Mouse (Mus musculus): ENCODE data around the gene Guca2b. TPM values are rescaled to one million over a fixed set of nuclear protein-coding genes. Genes with fewer than 3 reads are reported as not detected.
A peak's percentile ranks its signal among the peaks of the same experiment; 100 is the strongest.

Gene Guca2b
- total and polyA plus RNA-seq, 3 experiments = 1.1 to 2.3 TPM; not detected in 1

DNA sequence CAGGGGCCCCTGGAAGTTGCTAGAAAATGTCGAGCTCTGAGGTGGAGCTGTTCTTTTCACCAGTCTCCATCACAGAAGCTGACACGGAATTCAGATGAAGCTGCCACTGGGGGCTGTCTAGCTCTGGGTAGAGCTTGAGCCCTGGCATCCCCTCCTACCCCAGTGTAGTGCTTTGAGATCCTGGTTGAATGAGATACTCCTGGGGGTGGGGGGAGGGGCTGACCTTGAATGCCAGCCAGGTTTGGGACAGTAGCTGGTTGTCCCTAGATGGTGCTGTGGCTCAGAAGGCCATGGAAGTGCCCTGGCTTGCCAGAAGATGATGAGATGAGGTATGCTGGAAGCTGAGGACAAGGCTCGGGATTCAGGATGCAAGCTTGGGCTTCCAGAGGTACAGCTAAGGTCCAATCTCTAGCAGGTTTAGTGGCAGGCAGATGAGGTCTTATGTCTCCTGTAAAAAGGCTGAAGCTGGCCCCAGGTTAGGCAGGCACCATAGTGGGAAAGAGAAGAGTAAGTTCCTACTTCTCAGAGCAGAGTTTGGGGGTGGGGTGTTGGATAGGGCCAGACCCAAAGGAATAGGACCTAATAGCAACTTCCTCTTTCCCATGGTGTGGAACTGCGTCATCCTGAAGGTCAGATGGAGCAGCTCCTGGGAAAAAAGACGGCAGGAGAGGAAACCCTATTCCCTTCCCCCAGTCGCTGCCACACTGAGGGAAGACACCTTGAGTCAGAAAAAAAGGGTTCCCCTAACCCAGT lies 23.7 kb downstream of the Guca2b start:
- Histone ChIP-seq H3K79me2 (replicated peaks; ENCODE audit: control insufficient read depth, extremely low read depth, insufficient read depth, poor library complexity, severe bottlenecking) (no peaks in the 10 kb centered on the region), H3K4me1 (ENCODE audit: control insufficient read depth in 1 of 2, insufficient read depth in 2 of 2) (peaks cover 2 to 33% of the 10 kb centered on the region in 2 experiments; a peak in 2 of 4 replicates), H3K27ac (ENCODE audit: insufficient read depth, low read depth) (no peak overlapping the region), H3K4me3 (replicated peaks in 1 of 3; ENCODE audit: low read depth in 2 of 3, low read length in 2 of 3, poor library complexity in 1 of 3) (no peak overlapping the region), H3K27me3 (replicated peaks) (no peaks in the 10 kb centered on the region), H3K36me3 (replicated peaks in 1 of 2; ENCODE audit: control insufficient read depth in 1 of 2, insufficient read depth in 1 of 2, low read length in 1 of 2) (peaks cover 12 to 44% of the 10 kb centered on the region in 2 experiments), H3K4me2 (ENCODE audit: insufficient read depth, low read depth, poor library complexity, severe bottlenecking) (no peak overlapping the region), H3K9me3 (replicated peaks; ENCODE audit: low read length) (no peaks in the 10 kb centered on the region), H3K9ac (ENCODE audit: insufficient read depth, low read depth) (no peak overlapping the region)
- TF ChIP-seq CTCF (conservative IDR thresholded peaks at IDR 0.05 in 1 of 2, IDR thresholded peaks at IDR 0.05 in 1 of 2; ENCODE audit: low read depth in 2 of 2, low read length in 2 of 2) (peak in 1 of 2 experiments; percentile 8; a peak in 1 of 4 replicates), CHD1 (IDR thresholded peaks at IDR 0.05; ENCODE audit: low read depth, low read length) (no peak)
- DNase-seq (ENCODE audit: extremely low read depth) = no peak
- in situ Hi-C loops (cut with MboI; ENCODE audit: low pct_ligation_motif_present, low pct_unique_long_range_greater_than_20kb, low sequenced_read_pairs) = loop anchor here (5.0 kb wide), 1 partner anchor 32 kb away; no protein-coding TSS in a partner anchor
- dilution Hi-C loops (cut with MboI; ENCODE audit: extremely low pct_ligation_motif_present, extremely low pct_unique_long_range_greater_than_20kb, low sequenced_read_pairs) = no loop called here

DNA sequence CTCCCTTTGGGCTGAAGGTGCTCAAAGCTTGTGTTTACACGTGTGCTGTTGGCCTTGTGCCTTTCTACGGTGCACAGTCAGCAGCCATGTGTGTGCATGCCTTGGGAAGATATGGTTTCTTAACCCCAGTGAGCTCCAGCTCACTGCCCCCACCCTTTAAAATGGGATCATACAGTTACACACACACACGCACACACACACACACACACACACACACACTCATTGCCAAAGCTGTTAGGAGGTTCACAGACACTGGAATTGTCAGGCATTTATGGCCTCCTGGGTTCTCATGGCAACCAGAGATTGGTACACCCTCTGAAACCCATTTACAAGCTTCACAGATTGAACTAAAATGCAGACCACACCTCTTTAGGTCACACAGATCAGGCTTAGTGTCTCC lies 24.8 kb downstream of the Guca2b start:
- Histone ChIP-seq H3K9me3 (replicated peaks; ENCODE audit: low read length) (no peaks in the 10 kb centered on the region), H3K36me3 (replicated peaks in 1 of 2; ENCODE audit: control insufficient read depth in 1 of 2, insufficient read depth in 1 of 2, low read length in 1 of 2) (peaks cover 23 to 56% of the 10 kb centered on the region in 2 experiments), H3K4me3 (replicated peaks in 1 of 3; ENCODE audit: low read depth in 2 of 3, low read length in 2 of 3, poor library complexity in 1 of 3) (no peak overlapping the region), H3K27me3 (replicated peaks) (no peaks in the 10 kb centered on the region), H3K79me2 (replicated peaks; ENCODE audit: control insufficient read depth, extremely low read depth, insufficient read depth, poor library complexity, severe bottlenecking) (no peaks in the 10 kb centered on the region), H3K9ac (ENCODE audit: insufficient read depth, low read depth) (no peak overlapping the region), H3K27ac (ENCODE audit: insufficient read depth, low read depth) (no peak overlapping the region), H3K4me2 (ENCODE audit: insufficient read depth, low read depth, poor library complexity, severe bottlenecking) (no peak overlapping the region), H3K4me1 (ENCODE audit: control insufficient read depth in 1 of 2, insufficient read depth in 2 of 2) (peaks cover 2 to 33% of the 10 kb centered on the region in 2 experiments; a peak in 2 of 4 replicates)
- DNase-seq (ENCODE audit: extremely low read depth) = no peak
- TF ChIP-seq JUND (conservative IDR thresholded peaks at IDR 0.05; ENCODE audit: low read depth, low read length) (no peak), GABPA (IDR thresholded peaks at IDR 0.05; ENCODE audit: insufficient replicate concordance, low read depth, low read length) (no peak), CHD1 (IDR thresholded peaks at IDR 0.05; ENCODE audit: low read depth, low read length) (no peak), MXI1 (IDR thresholded peaks at IDR 0.05; ENCODE audit: low read depth, low read length) (no peak), HCFC1 (IDR thresholded peaks at IDR 0.05; ENCODE audit: low read depth, low read length) (no peak), CTCF (conservative IDR thresholded peaks at IDR 0.05 in 1 of 2, IDR thresholded peaks at IDR 0.05 in 1 of 2; ENCODE audit: low read depth in 2 of 2, low read length in 2 of 2) (no peak), USF2 (conservative IDR thresholded peaks at IDR 0.05; ENCODE audit: low read depth, low read length) (no peak), NELFE (IDR thresholded peaks at IDR 0.05; ENCODE audit: low read depth, low read length) (no peak), POLR2A (IDR thresholded peaks at IDR 0.05; ENCODE audit: low read depth, low read length) (no peak), ELF1 (IDR thresholded peaks at IDR 0.05; ENCODE audit: low read depth, low read length) (no peak), RCOR1 (conservative IDR thresholded peaks at IDR 0.05; ENCODE audit: low read depth, low read length) (no peak), USF1 (IDR thresholded peaks at IDR 0.05; ENCODE audit: low read depth, low read length) (no peak), SMC3 (IDR thresholded peaks at IDR 0.05; ENCODE audit: low read depth, low read length) (no peak)
- in situ Hi-C loops (cut with MboI; ENCODE audit: low pct_ligation_motif_present, low pct_unique_long_range_greater_than_20kb, low sequenced_read_pairs) (loop anchor here (5.0 kb wide), 1 partner anchor 33 kb away; no protein-coding TSS in a partner anchor), dilution Hi-C loops (cut with MboI; ENCODE audit: extremely low pct_ligation_motif_present, extremely low pct_unique_long_range_greater_than_20kb, low sequenced_read_pairs) (no loop called here)

Data from CH12.LX (cell line).